Mouse (Mus musculus): ENCODE data around the gene Mmp25. TPM values are rescaled to one million over a fixed set of nuclear protein-coding genes. Genes with fewer than 3 reads are reported as not detected.
"Not testable (repeated sequence)": the region's sequence is repeated elsewhere in the genome, so short reads cannot be mapped to it uniquely, and the experiment has no call there.

Gene Mmp25
- polyA plus RNA-seq, 1 experiment from 2014 or later: 0.17 TPM

GRCm38 (mm10) chr17:23603542-23603941 lies 41.5 kb downstream of the Mmp25 start:
- peak; percentile 59 for DNase-seq (ENCODE audit: low spot score)
- ATAC-seq (replicated peaks; ENCODE audit: insufficient number of reproducible peaks, low FRiP score, low TSS enrichment, low read depth): no peak
- Histone ChIP-seq H3K36me3 (replicated peaks; ENCODE audit: control insufficient read depth, insufficient read depth, low read depth, low read length) (no peaks in the 10 kb centered on the region), H3K9me3 (replicated peaks; ENCODE audit: control insufficient read depth, low read length) (no peaks in the 10 kb centered on the region), H3K4me1 (ENCODE audit: control insufficient read depth, insufficient read depth, low read length) (no peaks in the 10 kb centered on the region), H3K27ac (replicated peaks; ENCODE audit: low read depth, low read length) (no peak overlapping the region), H3K4me2 (ENCODE audit: low read depth, low read length) (no peak overlapping the region), H3K4me3 (ENCODE audit: low read depth, low read length) (no peak overlapping the region), H3K27me3 (ENCODE audit: control insufficient read depth, insufficient read depth, low read length) (no peaks in the 10 kb centered on the region), H3K9ac (replicated peaks; ENCODE audit: low read length) (no peak overlapping the region)
- 49% methylated on average over 2 of the region's 2 CpGs for WGBS

- no peaks in the 10 kb centered on the region for H3K4me1 ChIP-seq (ENCODE audit: control insufficient read depth, insufficient read depth, low read length)
- WGBS: 14% methylated on average over 8 of the region's 8 CpGs
- H3K4me3 ChIP-seq (ENCODE audit: low read depth, low read length): no peak overlapping the region
- H3K27ac ChIP-seq (replicated peaks; ENCODE audit: low read depth, low read length): no peak overlapping the region
- no peak for DNase-seq (ENCODE audit: low spot score)
- H3K36me3 ChIP-seq (replicated peaks; ENCODE audit: control insufficient read depth, insufficient read depth, low read depth, low read length): no peaks in the 10 kb centered on the region
- no peak overlapping the region for H3K9ac ChIP-seq (replicated peaks; ENCODE audit: low read length)
- no peak for ATAC-seq (replicated peaks; ENCODE audit: insufficient number of reproducible peaks, low FRiP score, low TSS enrichment, low read depth)
- no peaks in the 10 kb centered on the region for H3K9me3 ChIP-seq (replicated peaks; ENCODE audit: control insufficient read depth, low read length)
- H3K4me2 ChIP-seq (ENCODE audit: low read depth, low read length): no peak overlapping the region
- H3K27me3 ChIP-seq (ENCODE audit: control insufficient read depth, insufficient read depth, low read length): no peaks in the 10 kb centered on the region
Measured at GRCm38 (mm10) chr17:23603077-23603476, 42.0 kb downstream of the Mmp25 start.

GRCm38 (mm10) chr17:23601836-23602585 lies 43.1 kb downstream of the Mmp25 start:
- H3K27ac ChIP-seq (replicated peaks; ENCODE audit: low read depth, low read length): no peak overlapping the region
- H3K4me1 ChIP-seq (ENCODE audit: control insufficient read depth, insufficient read depth, low read length): no peaks in the 10 kb centered on the region
- H3K27me3 ChIP-seq (ENCODE audit: control insufficient read depth, insufficient read depth, low read length): no peaks in the 10 kb centered on the region
- no peak overlapping the region for H3K4me2 ChIP-seq (ENCODE audit: low read depth, low read length)
- no peak overlapping the region for H3K4me3 ChIP-seq (ENCODE audit: low read depth, low read length)
- no peaks in the 10 kb centered on the region for H3K36me3 ChIP-seq (replicated peaks; ENCODE audit: control insufficient read depth, insufficient read depth, low read depth, low read length)
- WGBS: 35% methylated on average over 10 of the region's 10 CpGs
- ATAC-seq (replicated peaks; ENCODE audit: insufficient number of reproducible peaks, low FRiP score, low TSS enrichment, low read depth) (no peak), DNase-seq (ENCODE audit: low spot score) (peak; percentile 47)
- no peak overlapping the region for H3K9ac ChIP-seq (replicated peaks; ENCODE audit: low read length)
- no peaks in the 10 kb centered on the region for H3K9me3 ChIP-seq (replicated peaks; ENCODE audit: control insufficient read depth, low read length)

GRCm38 (mm10) chr17:23600641-23601622 lies 44.1 kb downstream of the Mmp25 start, which contains the start of gene Zscan10:
TSS of gene Zscan10 (plus strand) at chr17:23600856.
- Histone ChIP-seq H3K4me2 (ENCODE audit: low read depth, low read length) (no peak within 1 kb of the TSS; the same call in 1 of the 2 replicates), H3K27ac (replicated peaks; ENCODE audit: low read depth, low read length) (no peak within 1 kb of the TSS), H3K27me3 (ENCODE audit: control insufficient read depth, insufficient read depth, low read length) (no peaks in the 10 kb centered on the region), H3K4me3 (ENCODE audit: low read depth, low read length) (no peak within 1 kb of the TSS), H3K4me1 (ENCODE audit: control insufficient read depth, insufficient read depth, low read length) (no peaks in the 10 kb centered on the region), H3K9ac (replicated peaks; ENCODE audit: low read length) (no peak within 1 kb of the TSS; the same call in 1 of the 2 replicates), H3K36me3 (replicated peaks; ENCODE audit: control insufficient read depth, insufficient read depth, low read depth, low read length) (no peaks in the 10 kb centered on the region), H3K9me3 (replicated peaks; ENCODE audit: control insufficient read depth, low read length) (no peaks in the 10 kb centered on the region)
- ATAC-seq (replicated peaks; ENCODE audit: insufficient number of reproducible peaks, low FRiP score, low TSS enrichment, low read depth) (no peak), DNase-seq (ENCODE audit: low spot score) (no peak)
- WGBS: 32% methylated on average over 15 of the region's 15 CpGs

- H3K4me3 ChIP-seq (ENCODE audit: low read depth, low read length): peak overlapping the region; percentile 37
- no peak for ATAC-seq (replicated peaks; ENCODE audit: insufficient number of reproducible peaks, low FRiP score, low TSS enrichment, low read depth)
- peak overlapping the region; percentile 64 for H3K9ac ChIP-seq (replicated peaks; ENCODE audit: low read length)
- H3K27me3 ChIP-seq (ENCODE audit: control insufficient read depth, insufficient read depth, low read length): no peaks in the 10 kb centered on the region
- H3K27ac ChIP-seq (replicated peaks; ENCODE audit: low read depth, low read length): peak overlapping the region; percentile 79
- DNase-seq (ENCODE audit: low spot score): peak; percentile 30
- H3K4me2 ChIP-seq (ENCODE audit: low read depth, low read length): peak overlapping the region; percentile 72
- WGBS: 39% methylated on average over 7 of the region's 7 CpGs
- H3K4me1 ChIP-seq (ENCODE audit: control insufficient read depth, insufficient read depth, low read length): no peaks in the 10 kb centered on the region
- H3K36me3 ChIP-seq (replicated peaks; ENCODE audit: control insufficient read depth, insufficient read depth, low read depth, low read length): no peaks in the 10 kb centered on the region
- no peaks in the 10 kb centered on the region for H3K9me3 ChIP-seq (replicated peaks; ENCODE audit: control insufficient read depth, low read length)
Measured at GRCm38 (mm10) chr17:23599605-23600063, 45.4 kb downstream of the Mmp25 start.

- H3K27me3 ChIP-seq (ENCODE audit: control insufficient read depth, insufficient read depth, low read length): no peaks in the 10 kb centered on the region
- WGBS: 7% methylated on average over 31 of the region's 31 CpGs
- peak within 1 kb of the TSS; percentile 79 for H3K27ac ChIP-seq (replicated peaks; ENCODE audit: low read depth, low read length)
- DNase-seq (ENCODE audit: low spot score): peak; percentile 94
- peak within 1 kb of the TSS; percentile 37 for H3K4me3 ChIP-seq (ENCODE audit: low read depth, low read length)
- H3K9ac ChIP-seq (replicated peaks; ENCODE audit: low read length): peak within 1 kb of the TSS; percentile 64
- H3K4me2 ChIP-seq (ENCODE audit: low read depth, low read length): peak within 1 kb of the TSS; percentile 72
- H3K36me3 ChIP-seq (replicated peaks; ENCODE audit: control insufficient read depth, insufficient read depth, low read depth, low read length): no peaks in the 10 kb centered on the region
- no peaks in the 10 kb centered on the region for H3K4me1 ChIP-seq (ENCODE audit: control insufficient read depth, insufficient read depth, low read length)
- no peaks in the 10 kb centered on the region for H3K9me3 ChIP-seq (replicated peaks; ENCODE audit: control insufficient read depth, low read length)
- peak; percentile 96 for ATAC-seq (replicated peaks; ENCODE audit: insufficient number of reproducible peaks, low FRiP score, low TSS enrichment, low read depth)
Measured at GRCm38 (mm10) chr17:23598582-23599552, 46.2 kb downstream of the Mmp25 start, which contains the start of gene Zfp13. TSS of gene Zfp13 (minus strand) at chr17:23599487.

- not testable (repeated sequence) for H3K9ac ChIP-seq (replicated peaks; ENCODE audit: low read length); DNase-seq (ENCODE audit: low spot score); H3K4me1 ChIP-seq (ENCODE audit: control insufficient read depth, insufficient read depth, low read length); ATAC-seq (replicated peaks; ENCODE audit: insufficient number of reproducible peaks, low FRiP score, low TSS enrichment, low read depth); H3K9me3 ChIP-seq (replicated peaks; ENCODE audit: control insufficient read depth, low read length); H3K36me3 ChIP-seq (replicated peaks; ENCODE audit: control insufficient read depth, insufficient read depth, low read depth, low read length); H3K4me2 ChIP-seq (ENCODE audit: low read depth, low read length); H3K27ac ChIP-seq (replicated peaks; ENCODE audit: low read depth, low read length); H3K4me3 ChIP-seq (ENCODE audit: low read depth, low read length); H3K27me3 ChIP-seq (ENCODE audit: control insufficient read depth, insufficient read depth, low read length)
- 79% methylated on average over 4 of the region's 4 CpGs for WGBS
Measured at GRCm38 (mm10) chr17:23595139-23595538, 49.9 kb downstream of the Mmp25 start.

All from embryonic facial prominence, embryonic 11.5 days (tissue).